Mouse (Mus musculus) adrenal gland, postnatal 14 days (tissue): ENCODE measurements around the gene C130050O18Rik. TPM values are rescaled to one million over a fixed set of nuclear protein-coding genes. Genes with fewer than 3 reads are reported as not detected.
A peak's percentile ranks its signal among the peaks of the same experiment; 100 is the strongest.

Experiments used
- DNase-seq: peaks from one replicate; pipeline ENCODE4 v3.0.0; 2021; ENCODE audit warnings: mixed read lengths
- long read RNA-seq, 2 experiments: library from polyadenylated mRNA; stranded (forward); transcript quantifications; one replicate each; pipeline ENCODE4 v2.0.0; 2021
- total RNA-seq: library from RNA; stranded (reverse); gene quantifications from 2 replicates; pipeline ENCODE4 v1.2.3, GENCODE M21; 2021

The C130050O18Rik gene
- total RNA-seq: 0.30 TPM in 2 replicates
- long read RNA-seq, experiment 1, partial matches to known transcripts: 0 of 1 reads
- long read RNA-seq, experiment 1, other reads (novel, unspliced or antisense): 0 of 1 reads
- long read RNA-seq, experiment 2, partial matches to known transcripts: 0 of 1 reads
- long read RNA-seq, experiment 2, other reads (novel, unspliced or antisense): 0 of 1 reads

DNA sequence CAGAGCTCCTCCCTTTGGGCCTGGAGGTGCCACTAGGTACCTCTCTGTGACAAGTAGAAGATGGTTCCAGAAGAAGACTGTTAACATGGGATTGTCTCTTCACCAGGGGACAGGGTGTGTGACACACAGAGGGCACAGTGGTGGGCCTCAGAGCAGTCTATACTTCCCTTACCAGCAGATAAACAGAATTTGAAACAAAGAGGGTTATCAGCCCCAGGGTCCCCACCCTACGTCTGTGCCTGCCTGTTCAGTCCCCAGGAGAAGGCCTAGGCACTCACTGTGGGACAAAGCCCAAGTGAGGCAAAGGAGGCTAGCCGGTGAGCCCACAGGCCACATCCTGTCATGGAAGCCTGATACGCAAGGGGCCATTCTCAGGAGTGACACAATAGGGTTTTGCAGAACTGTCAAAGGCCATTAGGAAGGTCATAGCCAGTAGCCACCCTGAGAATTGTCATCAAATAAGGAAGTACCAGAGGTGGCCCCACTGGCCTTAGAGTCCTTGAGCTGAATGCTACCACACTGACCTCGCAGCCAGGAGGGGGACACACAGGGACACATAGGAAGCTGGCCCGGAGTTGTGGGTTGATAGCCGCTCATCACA, at the start of gene C130050O18Rik:
C130050O18Rik (plus strand) TSS at position 480 of the 601 bp plus-strand sequence.
- no peak for DNase-seq

- peak; percentile 62 for DNase-seq
Measured at GRCm38 (mm10) chr5:139358653-139359052, 46.4 kb upstream of the C130050O18Rik start.

- DNase-seq: no peak
Measured at GRCm38 (mm10) chr5:139359244-139359643, 45.8 kb upstream of the C130050O18Rik start.

GRCm38 (mm10) chr5:139363858-139364257, 41.2 kb upstream of the C130050O18Rik start:
- DNase-seq: no peak

- DNase-seq: peak; percentile 90
Measured at GRCm38 (mm10) chr5:139364260-139364910, 40.7 kb upstream of the C130050O18Rik start.

GRCm38 (mm10) chr5:139364911-139365571, 40.0 kb upstream of the C130050O18Rik start:
- no peak for DNase-seq

DNA sequence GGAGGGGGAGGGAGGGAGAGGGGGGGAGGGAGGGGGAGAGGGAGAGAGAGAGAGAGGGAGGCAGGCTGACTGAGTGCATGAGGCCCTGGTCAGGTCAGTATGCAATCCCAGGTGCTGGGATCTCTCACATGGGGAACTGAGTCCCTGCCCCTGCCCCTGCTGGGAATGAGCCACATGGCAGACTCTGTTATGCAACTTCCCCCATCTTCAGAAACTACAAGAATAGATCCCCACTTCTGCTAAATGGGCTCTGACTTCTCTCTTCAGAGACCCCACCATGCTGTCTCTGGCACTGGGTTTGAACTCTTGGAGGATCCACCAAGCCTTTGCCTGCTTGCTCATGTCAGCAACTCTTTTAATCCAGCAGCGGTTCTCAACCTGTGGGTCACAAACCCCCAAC, 39.3 kb upstream of the C130050O18Rik start:
- DNase-seq: no peak

DNA sequence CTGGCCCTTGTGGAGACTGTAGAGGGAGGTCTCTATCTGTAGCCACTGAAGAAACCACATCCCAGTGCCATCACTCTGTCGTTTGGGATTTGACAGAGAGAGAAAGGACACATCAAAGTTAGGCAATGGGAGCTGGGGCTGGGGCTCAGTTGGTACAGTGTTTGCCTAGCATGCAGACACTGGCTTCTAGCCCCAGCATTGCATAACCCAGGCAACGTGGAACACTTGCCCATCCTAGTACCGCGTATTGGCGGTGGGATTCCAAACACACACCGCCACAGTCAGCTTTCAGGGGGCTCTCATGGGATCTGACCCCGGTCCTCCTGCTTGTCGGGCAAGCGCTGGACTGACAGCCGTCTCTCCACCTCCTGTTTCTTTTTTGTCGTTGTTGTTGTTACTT, 38.6 kb upstream of the C130050O18Rik start:
- no peak for DNase-seq

DNA sequence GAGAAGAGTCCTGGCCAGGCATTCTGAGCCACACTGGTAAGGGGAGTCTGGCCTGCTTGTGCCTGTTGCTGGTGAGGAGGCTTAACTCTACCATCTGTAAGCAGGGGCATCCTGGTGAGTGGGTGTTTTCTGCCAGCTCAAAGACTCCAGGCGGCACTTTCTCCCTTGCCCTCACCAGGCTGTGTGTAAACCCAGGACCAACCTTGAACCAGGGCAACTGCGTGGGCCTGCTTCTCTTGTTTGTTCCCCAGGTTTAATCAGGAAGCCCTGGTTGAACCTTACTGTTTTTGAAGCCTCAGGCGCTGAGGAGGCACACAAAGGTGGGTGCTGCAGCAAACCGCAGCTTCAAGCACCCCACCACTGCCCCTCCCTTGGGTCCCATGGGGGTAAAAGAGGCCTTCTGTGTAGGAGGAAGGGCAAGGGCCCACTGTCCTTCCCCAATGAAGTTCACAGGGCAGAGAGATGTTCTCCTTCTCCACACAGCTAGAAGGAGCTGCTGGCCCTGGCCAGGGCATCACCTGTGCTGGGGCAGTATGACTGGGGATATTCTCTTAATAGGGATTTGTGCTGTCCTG, 37.1 kb upstream of the C130050O18Rik start:
- DNase-seq: no peak

GRCm38 (mm10) chr5:139368638-139369320, 36.3 kb upstream of the C130050O18Rik start:
- DNase-seq: no peak

DNA sequence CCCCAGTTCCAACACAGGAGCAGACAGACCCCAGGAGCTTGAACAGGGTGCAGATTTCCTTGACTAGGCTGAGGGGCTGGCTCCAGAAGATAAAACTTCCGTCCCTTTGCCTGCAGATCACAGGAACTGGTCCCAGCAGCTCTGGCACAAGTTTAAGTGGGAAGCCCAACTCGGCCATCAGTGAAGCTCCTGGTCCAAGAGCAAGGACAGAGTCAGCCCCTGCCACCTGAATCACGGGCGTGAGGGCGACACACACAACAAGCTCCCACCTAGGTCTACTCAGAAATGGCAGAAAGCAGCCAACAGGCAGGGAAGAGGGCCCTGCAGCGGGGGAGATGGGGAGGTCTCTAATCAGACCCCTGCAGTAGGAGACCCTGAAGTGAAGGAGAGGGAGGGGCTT, 34.7 kb upstream of the C130050O18Rik start:
- DNase-seq: no peak

DNA sequence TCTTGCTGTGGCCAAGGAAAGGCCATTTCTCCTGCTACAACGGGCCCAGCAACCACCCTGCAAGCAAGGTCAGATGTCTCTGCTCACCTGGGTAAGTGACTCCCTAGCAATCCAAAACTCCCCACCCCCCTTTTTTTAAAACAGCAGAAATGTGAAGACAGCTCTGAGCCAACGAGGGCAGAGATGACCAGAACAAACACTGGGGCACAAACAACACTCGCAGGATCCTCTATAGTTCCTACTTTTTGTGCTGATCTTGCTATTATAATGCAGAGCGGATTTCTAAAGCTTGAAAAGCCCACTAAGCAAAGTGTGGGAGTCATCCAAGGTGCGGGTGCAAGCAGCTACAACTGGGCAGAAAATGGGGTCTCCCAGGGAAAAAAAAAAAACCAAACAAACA, 34.0 kb upstream of the C130050O18Rik start:
- DNase-seq: no peak

GRCm38 (mm10) chr5:139371631-139372401, 33.3 kb upstream of the C130050O18Rik start:
- peak; percentile 95 for DNase-seq

- no peak for DNase-seq
Measured at GRCm38 (mm10) chr5:139373126-139373525, 32.0 kb upstream of the C130050O18Rik start.

- DNase-seq: no peak
Measured at GRCm38 (mm10) chr5:139373889-139374444, 31.1 kb upstream of the C130050O18Rik start.

- no peak for DNase-seq
Measured at GRCm38 (mm10) chr5:139374841-139375240, 30.2 kb upstream of the C130050O18Rik start.

DNA sequence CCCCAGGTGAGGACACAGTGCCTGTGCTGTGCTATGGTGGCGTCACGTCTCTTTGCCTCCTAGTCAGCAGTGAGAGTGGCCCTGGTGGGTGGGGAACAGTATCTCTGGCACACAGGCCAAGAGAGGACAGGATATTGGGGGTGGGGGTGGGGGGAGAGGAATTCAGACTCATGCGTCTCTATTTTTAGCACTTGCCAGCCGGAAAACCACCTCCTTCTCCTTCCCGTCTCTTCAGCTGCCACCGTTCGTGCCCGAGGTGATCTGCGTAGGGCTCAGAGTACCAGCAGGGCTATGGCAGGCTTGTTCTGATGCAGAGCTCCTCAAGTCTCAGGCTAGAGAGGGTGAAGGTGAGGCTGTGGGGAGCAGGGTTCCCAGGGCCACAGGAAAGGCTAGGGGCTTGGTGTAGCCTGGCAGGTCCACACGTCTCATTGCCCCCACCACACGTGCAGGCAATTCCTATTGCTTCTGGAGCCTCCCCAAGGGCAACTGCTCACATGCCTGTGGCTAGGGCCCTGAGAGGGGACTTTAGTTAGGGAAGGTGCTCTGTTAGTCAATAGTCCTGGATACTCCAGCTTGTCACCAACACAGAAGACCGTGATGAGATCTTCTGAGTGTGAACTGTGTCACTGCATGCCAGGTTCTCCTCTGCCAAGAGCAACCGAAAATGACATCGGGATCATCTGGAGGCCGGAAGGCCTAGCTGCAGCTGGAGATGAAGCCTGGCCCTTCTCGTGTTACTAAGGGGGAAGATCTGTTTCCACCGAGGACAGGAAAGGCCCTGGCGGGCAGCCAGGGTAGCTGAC, 27.4 kb upstream of the C130050O18Rik start, which contains the start of gene Gpr146:
Gpr146 (plus strand) TSS at position 230 of the 803 bp plus-strand sequence.
- DNase-seq: peak; percentile 85

DNA sequence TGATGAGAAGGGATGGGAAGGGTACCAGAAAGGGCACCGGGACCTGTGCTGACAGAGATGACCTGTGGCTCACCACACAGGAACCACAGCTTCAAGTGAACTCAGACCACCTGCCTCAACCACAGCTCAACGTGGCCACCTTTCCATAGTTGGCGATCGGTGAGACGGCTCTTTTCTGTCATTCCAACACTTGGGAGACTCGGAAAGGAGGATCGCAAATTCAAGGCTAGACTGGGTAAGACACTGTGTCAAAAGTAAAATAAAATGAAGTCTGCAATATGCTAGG, 26.9 kb upstream of the C130050O18Rik start:
- no peak for DNase-seq

DNA sequence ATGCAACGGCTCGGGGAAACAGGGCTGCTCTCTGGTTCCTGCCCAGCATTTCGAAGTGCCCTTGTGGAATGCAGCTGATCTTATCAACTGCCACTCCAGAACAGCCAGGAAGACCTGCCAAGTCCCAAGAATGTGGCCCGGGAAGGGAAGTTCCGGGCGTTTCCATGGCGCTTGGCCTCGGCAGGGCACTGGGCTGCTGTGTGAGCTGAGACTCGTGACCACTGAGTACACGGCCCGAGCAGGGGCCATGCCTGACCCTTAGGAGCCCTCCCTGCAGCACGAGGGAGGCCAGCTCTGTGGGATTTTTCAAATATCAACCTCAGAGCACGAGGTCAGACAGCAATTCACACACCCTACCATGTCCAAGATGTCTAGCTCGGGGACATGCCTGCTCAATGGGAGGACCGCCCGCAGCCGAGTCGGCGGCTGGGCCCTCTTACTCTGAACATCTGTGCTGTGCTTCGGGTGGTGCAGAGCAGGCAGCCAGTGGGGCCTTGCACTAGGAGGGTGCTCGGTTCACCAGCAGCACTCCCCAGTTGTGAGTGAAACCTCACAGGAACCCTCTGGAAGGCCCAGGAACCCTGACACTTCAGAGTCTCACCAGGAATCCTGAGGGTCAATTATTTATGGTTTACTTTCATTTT, 26.0 kb upstream of the C130050O18Rik start:
- DNase-seq: peak; percentile 90
